Mouse (Mus musculus): Measurements from ENCODE around the gene Ttc23.

Gene Ttc23

GRCm38 (mm10) chr7:67699301-67699700 lies 52.1 kb downstream of the Ttc23 start:
- no peak for DNase-seq

- peak; percentile 54 for DNase-seq
Measured at GRCm38 (mm10) chr7:67700846-67701245, 53.6 kb downstream of the Ttc23 start.

GRCm38 (mm10) chr7:67701252-67701914 lies 54.2 kb downstream of the Ttc23 start:
- no peak for DNase-seq

DNA sequence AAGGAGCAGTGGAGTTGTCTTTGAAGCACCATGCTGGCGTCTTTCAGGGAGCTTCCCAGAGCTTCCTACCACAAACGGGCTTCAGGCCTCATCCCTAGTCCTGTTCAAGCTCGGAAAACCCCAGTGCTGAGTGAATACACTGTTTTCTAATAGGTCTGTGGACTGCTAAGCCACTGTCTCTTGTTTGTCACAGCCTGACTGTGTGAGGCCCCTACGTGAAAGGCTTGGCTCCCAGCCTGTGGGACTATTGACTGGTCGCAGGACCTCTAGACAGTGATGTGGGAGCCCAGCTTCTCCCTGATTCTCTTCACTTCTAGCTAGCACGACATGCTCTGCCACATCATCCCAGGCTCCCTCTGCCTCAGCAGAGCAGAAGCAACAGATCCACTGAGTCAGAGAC lies 61.0 kb downstream of the Ttc23 start:
- DNase-seq: no peak

GRCm38 (mm10) chr7:67710216-67710615 lies 63.0 kb downstream of the Ttc23 start:
- DNase-seq: no peak

DNA sequence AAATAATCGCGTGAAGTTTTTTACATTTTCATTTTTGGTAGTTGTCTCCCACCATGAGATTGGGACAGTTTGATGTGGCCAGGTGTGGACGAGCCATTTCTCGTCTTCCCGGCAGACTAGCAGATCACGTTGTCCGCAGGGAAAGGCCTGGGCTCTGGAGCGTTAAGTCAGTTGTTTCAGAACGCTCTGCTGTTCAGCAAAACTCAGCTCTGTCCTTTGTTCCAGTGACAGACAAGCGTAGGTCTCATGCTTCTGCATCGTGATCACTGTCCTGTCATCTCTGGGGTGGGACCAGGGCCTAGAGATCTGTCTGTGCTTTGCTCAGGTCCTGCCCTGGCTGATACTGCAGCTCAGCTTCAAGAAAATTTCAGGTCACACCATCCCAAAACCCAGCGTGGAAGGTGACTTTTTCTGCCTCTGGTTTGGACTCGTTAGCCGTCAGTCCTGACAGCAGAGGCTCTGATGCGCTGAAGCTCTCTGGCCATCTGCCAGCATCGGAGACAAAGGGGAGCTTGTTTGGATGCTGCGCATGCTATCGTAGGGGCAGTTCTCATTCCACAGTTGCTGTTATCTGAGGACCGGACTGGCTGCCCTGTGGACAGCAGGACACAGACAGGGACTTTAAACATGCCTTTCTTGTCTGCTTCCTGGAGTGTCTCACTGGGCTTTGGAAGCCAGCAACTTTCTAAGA lies 66.8 kb downstream of the Ttc23 start:
- DNase-seq: no peak

DNA sequence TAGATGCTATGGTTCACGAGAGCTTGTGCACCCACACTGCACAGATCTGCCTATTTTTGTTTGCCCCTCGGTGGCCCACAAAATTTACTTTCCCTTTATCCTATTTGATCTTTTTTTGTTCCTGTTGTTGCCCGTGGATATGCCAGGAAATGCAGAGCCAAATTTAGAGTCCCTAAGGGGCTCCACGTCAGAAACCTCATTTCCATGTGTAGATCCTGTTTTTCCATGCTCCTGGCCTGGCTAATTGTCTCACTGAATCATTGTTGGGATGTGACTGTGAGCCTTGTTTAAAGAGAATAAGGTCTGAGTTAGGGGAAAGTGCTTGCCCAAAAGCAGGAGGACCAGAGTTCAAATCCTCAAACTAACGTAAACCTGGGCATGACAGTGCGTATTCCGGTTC lies 68.0 kb downstream of the Ttc23 start:
- DNase-seq: no peak

DNA sequence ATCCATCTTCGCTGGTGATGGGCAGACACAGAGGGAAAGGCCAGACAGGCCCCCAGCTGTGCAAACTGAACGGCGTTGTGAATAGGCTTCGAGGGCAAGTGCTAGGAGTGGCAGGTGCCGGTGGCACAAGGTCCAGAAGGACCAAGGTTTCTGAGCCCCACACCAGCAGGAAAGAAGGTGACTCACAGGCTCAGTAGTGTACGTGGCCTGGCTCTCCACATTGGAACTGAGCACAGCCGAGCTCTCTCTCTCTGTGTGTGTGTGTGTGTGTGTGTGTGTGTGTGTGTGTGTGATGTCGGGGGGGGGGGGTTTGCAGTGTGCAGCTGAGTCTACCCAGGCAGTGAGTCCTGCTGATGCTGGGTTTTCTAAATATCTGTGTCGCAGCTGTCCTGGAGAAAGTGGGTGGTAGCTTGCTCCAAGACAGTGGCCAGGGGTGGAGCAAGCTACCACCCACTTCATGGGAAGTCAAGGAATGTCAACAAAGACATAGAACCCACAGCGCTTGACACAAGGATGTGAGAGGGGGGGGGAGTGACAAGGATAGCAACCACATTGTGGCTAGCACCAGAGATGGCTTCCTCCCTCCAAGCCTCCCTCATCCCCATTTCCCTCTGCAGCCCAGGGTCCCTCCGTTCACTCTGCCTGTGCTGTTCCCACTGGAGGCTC lies 69.1 kb downstream of the Ttc23 start:
- no peak for DNase-seq

- DNase-seq: no peak
Measured at GRCm38 (mm10) chr7:67716925-67717324, 69.7 kb downstream of the Ttc23 start.

DNA sequence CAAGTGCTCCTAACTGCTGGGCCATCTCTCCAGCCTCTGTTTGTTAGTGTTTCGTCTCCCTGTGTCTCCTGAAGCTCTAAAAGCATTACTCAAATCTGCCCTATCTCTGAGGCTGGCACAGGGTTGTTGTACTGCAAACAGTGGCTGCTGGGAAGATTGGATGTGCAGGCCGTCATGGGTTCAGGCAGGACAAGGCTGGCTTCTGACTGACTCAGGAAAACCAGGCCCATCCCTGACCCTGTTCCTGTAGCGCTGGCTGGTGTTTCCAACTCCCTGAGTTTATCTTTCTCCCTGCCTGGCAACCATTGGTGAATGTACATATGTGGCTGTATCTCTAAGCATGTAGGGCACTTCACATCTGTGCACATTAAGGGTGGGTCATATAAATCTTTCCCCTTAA lies 70.3 kb downstream of the Ttc23 start:
- DNase-seq: no peak

- DNase-seq: no peak
Measured at GRCm38 (mm10) chr7:67718804-67719203, 71.6 kb downstream of the Ttc23 start.

DNA sequence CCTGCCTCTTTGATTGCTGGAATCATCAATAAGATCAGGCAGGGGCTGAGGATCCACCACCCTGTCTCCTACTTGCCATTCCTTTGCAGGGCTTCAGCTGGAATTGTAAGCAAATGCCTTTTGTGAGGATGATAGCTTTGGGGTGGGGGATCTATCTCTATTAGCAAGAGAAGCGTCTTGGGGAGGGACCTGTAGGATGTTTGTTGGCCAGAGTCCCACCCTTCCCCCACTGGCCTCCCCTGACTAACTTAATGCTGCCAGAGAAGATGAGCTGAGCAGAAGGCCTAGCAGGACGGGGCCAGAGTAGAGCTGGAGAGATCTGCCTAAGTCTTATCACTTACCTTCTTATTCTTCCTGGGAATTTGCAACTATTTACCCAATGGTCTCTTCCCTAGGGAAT lies 75.0 kb downstream of the Ttc23 start:
- no peak for DNase-seq

DNA sequence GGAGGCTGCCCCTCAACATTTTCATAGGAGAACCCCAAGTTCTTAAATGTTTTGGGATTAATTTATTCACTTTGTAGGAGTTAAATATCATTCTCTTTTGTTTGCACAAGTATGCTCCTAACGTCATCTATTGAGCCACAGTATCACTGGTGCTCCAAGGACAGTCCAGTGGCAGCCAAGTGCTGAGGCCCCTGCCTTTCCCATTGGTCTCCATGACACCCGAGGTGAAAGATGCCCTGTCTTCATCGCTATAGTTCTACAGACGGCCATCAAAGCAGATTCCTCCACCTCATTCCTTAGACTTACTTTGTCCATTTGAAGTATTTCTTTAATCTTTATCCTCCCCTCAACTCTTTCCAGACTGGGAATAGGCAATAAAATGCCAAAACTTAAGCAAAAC lies 77.3 kb downstream of the Ttc23 start:
- DNase-seq: no peak

GRCm38 (mm10) chr7:67725016-67725415 lies 77.8 kb downstream of the Ttc23 start:
- no peak for DNase-seq

GRCm38 (mm10) chr7:67728203-67728602 lies 81.0 kb downstream of the Ttc23 start:
- no peak for DNase-seq

GRCm38 (mm10) chr7:67728809-67729208 lies 81.6 kb downstream of the Ttc23 start:
- DNase-seq: no peak

- no peak for DNase-seq
Measured at GRCm38 (mm10) chr7:67730431-67731110, 83.4 kb downstream of the Ttc23 start.

- no peak for DNase-seq
Measured at GRCm38 (mm10) chr7:67732276-67732675, 85.1 kb downstream of the Ttc23 start.

GRCm38 (mm10) chr7:67740382-67740781 lies 93.2 kb downstream of the Ttc23 start:
- no peak for DNase-seq

- DNase-seq: no peak
Measured at GRCm38 (mm10) chr7:67740796-67741195, 93.6 kb downstream of the Ttc23 start.

GRCm38 (mm10) chr7:67741706-67742105 lies 94.5 kb downstream of the Ttc23 start:
- DNase-seq: no peak

GRCm38 (mm10) chr7:67747731-67748305 lies 100.6 kb downstream of the Ttc23 start:
- no peak for DNase-seq

Data from kidney, adult 18-20 months (tissue).